Mouse (Mus musculus): ENCODE data around the gene Myo9a.

Myo9a gene

DNA sequence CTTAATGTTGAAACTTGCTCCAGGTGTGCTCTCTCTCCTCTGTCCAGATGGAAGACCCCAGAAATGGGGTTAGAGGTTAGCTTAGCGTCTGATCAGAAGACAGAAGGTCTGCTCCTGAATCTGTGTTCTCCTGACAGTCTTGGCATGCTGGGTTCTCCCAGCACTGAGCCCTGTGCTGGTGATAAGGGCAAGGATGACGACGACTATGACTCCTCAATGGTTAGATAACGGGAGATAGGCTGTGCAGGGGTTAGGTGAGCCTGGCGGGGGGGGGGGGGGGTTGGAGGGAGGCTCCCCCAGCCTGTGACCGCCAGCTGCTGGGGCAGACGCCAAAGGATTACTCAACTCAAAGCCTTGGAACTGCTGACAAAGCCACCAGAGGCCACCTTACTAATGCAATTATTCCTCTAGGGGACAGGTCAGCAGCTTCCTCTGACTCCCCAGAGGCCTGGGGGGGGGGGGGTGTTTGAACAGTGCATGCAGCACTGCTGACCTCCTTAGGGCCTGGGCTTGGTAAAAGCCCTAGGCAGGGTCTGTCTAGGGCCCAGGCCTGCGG is 201.9 kb downstream of the Myo9a start:
- ChIA-PET CTCF (interaction anchor here in 2 of 4 experiments (1.3 to 1.6 kb wide), 2 partner anchors 17 to 37 kb away, joined by 3 to 6 read pairs; no protein-coding TSS in a partner anchor), POLR2A (interaction anchor here in 2 of 4 experiments (0.6 to 2.2 kb wide), 6 partner anchors 12 to 1438 kb away, joined by 3 to 7 read pairs (median 5); no protein-coding TSS in a partner anchor)

DNA sequence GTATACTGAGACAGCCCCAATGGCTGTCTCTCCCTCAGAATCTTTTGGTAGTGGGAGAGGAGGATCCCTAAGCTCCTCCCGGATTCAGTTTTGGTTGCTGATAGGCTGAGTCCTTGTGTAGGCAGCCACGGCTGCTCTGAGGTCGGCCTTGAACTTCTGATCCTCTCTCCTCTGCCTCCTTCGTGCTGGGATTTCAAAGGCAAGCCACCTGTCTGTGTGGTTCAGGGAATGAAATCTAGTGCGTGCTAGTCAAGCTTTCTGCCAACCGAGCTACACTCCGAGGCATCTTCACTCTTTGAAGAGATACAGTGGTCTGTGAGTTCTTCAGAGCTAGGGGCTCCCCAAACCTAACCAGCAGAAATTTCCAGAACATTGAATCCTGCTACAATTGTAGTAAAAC is 202.9 kb downstream of the Myo9a start:
- CTCF ChIA-PET: interaction anchor here in 2 of 4 experiments (1.3 to 1.6 kb wide), 3 partner anchors 16 to 36 kb away, joined by 3 to 8 read pairs (median 6); no protein-coding TSS in a partner anchor
- POLR2A ChIA-PET: interaction anchor here in 2 of 4 experiments (0.6 to 2.2 kb wide), 6 partner anchors 13 to 336 kb away, joined by 3 to 7 read pairs (median 5); no protein-coding TSS in a partner anchor

DNA sequence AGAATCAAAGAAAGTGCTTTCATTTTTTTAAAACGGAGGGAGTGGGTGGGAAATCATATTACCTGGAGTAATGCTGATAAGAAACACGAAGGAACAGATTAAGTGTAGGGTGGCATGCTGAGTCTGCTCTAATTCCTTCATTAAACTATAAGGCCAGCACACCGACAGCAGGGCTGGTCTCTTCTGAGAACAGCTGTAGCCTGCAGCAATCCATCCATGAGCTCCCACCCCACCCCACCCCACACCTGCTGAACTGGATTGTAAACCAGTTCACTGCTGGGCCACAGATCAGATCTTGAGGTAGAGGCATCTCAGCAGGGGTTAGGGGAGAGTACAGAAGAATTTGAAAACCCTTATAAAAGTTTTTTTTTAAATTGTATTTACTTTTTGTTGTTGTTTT is 204.5 kb downstream of the Myo9a start:
- ChIA-PET POLR2A (interaction anchor here in 2 of 4 experiments (1.3 to 2.7 kb wide), 7 partner anchors 7 to 299 kb away, joined by 4 to 12 read pairs (median 5); partner anchors contain the start of gene Pkm (in 1 of the 2)), CTCF (interaction anchor here in 3 of 4 experiments (0.6 to 1.5 kb wide), 3 partner anchors 14 to 34 kb away, joined by 3 to 8 read pairs (median 3); no protein-coding TSS in a partner anchor)

DNA sequence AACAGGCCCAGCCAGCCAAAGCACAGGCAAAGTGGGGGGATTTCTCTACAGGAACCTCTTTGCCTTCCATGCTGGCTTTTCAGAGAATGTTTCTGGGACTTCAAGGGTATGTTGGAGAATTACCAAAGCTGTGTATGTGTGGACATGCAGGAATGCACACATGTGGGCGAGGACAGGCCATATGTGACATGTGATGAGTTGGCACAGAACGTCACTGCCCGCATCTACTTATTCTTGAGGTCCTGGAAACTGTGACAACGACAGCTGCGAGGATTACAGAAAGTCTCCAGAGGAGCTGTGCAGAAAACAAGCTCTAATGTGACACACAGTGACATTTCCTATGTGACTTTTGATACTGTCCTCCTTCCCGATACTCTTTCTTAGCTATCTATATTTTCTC is 205.0 kb downstream of the Myo9a start:
- ChIA-PET POLR2A (interaction anchor here in 3 of 4 experiments (0.7 to 2.7 kb wide), 13 partner anchors 8 to 463 kb away, joined by 3 to 13 read pairs (median 4); partner anchors contain the start of gene Pkm (in 1 of the 3)), CTCF (interaction anchor here in 3 of 4 experiments (0.6 to 1.5 kb wide), 8 partner anchors 8 to 230 kb away, joined by 3 to 10 read pairs (median 3); no protein-coding TSS in a partner anchor)

DNA sequence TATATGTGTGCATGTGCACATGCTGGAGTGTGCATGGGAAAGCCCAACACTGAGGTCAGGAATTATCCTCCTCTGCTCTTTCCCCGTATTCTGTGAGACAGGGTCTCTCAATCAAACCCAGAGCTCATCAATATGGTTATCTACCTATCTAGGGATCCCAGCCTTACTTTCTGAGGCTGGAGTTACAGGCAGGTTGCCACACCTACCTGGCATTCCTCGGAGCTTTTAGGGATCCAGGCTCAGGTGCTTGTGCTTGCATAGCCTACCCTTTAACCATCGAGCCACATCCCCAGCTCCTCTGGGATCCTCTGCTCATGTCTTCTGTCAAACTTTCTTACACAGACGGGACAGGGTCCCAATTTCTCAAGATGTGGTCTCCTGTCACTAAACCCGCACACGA is 205.8 kb downstream of the Myo9a start:
- CTCF ChIA-PET: interaction anchor here in 3 of 4 experiments (0.6 to 1.6 kb wide), 9 partner anchors 8 to 245 kb away, joined by 3 to 10 read pairs (median 4); no protein-coding TSS in a partner anchor
- POLR2A ChIA-PET: interaction anchor here in 3 of 4 experiments (0.7 to 2.7 kb wide), 19 partner anchors 8 to 980 kb away, joined by 3 to 14 read pairs (median 4); partner anchors contain the start of gene Pkm (in 2 of the 3)

DNA sequence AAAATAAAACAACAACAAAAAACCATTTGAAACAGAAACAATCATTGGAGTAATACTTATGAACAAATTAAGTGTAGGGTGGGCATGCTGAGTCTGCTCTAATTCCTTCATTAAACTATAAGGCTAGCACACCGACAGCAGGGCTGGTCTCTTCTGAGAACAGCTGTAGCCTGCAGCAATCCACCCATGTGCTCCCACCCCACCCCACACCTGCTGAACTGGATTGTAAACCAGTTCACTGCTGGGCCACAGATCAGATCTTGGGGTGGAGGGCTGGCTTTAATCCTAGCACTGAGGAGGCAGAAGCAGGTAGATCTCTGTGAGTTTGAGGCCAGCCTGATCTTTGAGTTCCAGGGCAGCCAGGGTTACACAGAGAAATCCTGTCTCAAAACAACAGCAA is 207.4 kb downstream of the Myo9a start:
- CTCF ChIA-PET: interaction anchor here in 1 of 4 experiments (1.6 to 3.9 kb wide), 2 partner anchors 11 to 235 kb away, joined by 4 to 73 read pairs; no protein-coding TSS in a partner anchor
- POLR2A ChIA-PET: interaction anchor here in 2 of 4 experiments (0.6 to 1.6 kb wide), 2 partner anchors 9 to 196 kb away, joined by 4 to 5 read pairs; no protein-coding TSS in a partner anchor

DNA sequence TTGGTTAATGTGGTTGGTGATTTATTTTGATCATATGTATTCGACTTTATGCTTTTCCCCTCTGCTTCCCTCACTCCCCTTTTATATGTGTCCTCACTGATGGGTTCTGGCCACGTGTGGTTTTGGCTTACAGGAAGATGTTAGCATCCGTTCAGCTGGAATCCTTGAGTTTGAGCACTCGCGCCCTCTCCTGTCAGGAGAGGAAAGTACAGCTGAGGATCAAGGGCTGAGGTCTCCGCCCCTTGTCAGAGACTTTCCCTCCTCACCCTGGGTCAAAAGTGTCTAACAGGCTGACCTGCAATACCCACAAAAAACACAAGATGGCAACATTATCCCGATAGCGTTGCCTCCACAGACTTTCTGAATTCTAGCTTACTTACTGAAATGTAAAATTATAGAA is 208.6 kb downstream of the Myo9a start:
- CTCF ChIA-PET: interaction anchor here (0.6 to 3.9 kb wide), 63 partner anchors 9 to 589 kb away, joined by 3 to 73 read pairs (median 4); partner anchors contain the start of genes Celf6 (in 1 of the 4), Myo9a (in 1 of the 4), Pkm (in 1 of the 4) and Senp8 (in 1 of the 4)
- POLR2A ChIA-PET: interaction anchor here (0.6 to 3.8 kb wide), 18 partner anchors 10 to 668 kb away, joined by 3 to 22 read pairs (median 4); partner anchors contain the start of genes Adpgk (in 1 of the 4), Celf6 (in 1 of the 4), Myo9a (in 1 of the 4) and Pkm (in 1 of the 4)

DNA sequence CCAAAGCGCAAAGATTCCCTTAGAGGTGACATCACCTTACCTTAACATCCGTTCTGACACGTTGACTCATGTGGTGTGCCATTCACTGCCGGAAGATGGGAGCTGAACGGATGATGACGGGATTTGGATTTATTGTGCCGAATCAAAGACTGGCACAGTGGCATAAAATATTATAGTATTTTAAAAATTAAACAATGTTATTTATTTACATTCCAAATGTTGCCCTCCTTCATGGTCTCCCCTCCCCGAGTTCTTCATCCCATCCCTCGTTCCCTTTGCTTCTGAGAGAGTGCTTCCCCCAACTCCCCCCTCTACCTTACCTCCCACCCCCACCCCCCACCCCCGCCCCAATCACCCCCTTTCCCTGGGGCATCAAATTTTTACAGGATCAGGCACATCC is 209.9 kb downstream of the Myo9a start, which contains the start of gene Nr2e3:
TSS of gene Nr2e3 (minus strand) at position 101 of the 400 bp plus-strand sequence.
- ChIA-PET CTCF (interaction anchor here (0.6 to 3.9 kb wide), 9 partner anchors 9 to 588 kb away, joined by 3 to 73 read pairs (median 5); no protein-coding TSS in a partner anchor), POLR2A (interaction anchor here in 2 of 4 experiments (1.4 to 3.8 kb wide), 3 partner anchors 9 to 29 kb away, joined by 3 to 22 read pairs (median 9); no protein-coding TSS in a partner anchor)

DNA sequence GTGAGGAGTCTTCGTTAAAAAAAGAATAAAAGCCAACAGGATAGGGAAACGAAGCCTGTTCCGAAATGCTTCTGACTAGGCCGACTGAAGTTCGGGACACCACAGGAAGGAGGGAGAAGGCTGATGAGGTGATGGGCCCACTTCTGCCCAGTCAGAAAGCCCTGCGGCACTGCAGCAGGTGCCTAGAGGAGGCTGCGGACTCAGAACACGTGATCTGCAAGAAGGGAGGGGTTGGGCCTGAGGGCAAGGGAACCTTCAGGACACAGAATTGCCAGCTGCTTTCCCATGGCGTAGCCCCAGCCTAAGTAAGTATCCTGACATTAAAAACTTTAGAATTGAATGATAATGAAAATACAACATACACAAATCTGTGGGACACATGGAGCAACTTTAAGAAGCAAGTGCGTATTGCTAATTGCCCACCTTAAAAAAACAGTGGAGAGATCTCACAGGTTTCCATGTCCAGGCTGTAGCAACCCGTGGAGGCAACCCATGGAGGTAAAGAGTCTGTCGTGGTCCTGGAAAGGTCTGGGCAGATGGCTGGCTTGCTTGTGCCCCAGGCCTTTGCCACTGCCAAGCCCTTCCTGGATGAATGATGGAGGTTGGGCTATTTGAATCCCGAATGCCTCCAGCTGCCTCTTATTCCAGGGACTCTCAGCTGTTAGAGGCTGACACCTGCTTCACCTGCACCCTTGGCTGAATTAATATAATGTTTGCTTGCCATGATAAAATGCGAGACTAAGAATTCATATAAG is 210.7 kb downstream of the Myo9a start:
- ChIA-PET CTCF (interaction anchor here in 3 of 4 experiments (0.6 to 3.9 kb wide), 5 partner anchors 8 to 205 kb away, joined by 3 to 73 read pairs (median 5); no protein-coding TSS in a partner anchor), POLR2A (interaction anchor here in 1 of 4 experiments (1.4 to 3.8 kb wide), 2 partner anchors 8 to 32 kb away, joined by 4 to 22 read pairs; no protein-coding TSS in a partner anchor)

DNA sequence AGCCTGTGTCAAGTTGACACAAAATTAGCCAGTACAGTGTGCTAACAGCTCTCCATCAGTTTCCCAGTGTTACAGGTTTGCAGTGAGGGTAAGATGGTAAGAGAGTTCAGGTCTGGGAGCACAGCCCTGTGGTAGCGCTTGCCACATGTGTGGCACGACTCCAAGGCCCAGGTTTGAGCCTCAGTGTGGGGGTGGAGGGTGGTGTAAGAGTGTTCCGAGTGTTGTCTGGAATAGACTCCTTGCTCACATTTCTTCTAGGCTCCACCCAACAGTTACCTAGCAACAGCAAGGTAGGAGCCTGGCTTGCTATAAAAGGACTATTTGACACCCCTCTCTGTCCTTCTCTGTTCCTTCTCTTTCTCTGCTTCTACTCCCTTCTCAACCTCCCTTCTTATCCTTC is 213.7 kb downstream of the Myo9a start:
- POLR2A ChIA-PET: no interaction called here
- CTCF ChIA-PET: interaction anchor here in 1 of 4 experiments (1.4 kb wide), 1 partner anchor 8 kb away, joined by 3 read pairs; no protein-coding TSS in a partner anchor

DNA sequence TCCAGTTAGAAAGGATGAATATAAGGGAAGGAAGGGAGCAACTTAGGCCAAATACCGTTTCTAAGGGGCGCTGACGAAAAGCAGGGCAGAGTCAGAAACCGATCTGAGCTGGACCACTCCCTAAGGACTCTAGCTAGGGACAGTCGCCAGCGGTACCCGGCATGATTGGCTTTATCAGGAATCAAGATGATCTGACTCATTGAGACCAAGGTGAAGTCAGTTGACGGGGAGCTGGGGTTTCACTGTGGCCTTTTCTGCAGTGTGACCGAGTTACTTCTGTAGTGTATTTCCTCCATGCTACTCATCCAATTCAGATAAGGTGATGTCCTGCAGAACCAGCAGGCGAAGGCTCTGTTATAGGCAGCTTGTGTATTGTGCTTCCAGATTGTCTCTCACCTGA is 214.3 kb downstream of the Myo9a start:
- CTCF ChIA-PET: interaction anchor here (1.0 to 1.5 kb wide), 4 partner anchors 9 to 88 kb away, joined by 3 read pairs; no protein-coding TSS in a partner anchor

DNA sequence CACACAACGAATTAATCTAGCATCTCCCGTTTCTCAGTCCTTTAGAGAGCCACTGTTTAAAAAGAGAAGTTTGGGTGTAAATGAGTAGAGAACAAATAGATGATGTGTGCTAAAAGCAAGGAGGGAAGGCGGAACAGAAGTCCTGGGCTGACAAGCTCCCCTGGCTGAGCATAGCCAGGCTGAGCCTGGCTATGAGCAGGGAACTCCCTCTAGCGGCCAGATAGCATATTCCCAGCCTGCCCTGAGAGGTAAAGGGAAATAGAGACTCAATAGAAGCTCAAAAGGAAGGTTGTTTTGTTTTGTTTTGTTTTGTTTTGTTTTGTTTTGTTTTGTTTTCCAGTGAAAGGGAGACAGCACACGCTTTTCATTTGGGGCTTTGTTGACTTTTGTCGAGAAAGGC is 218.7 kb downstream of the Myo9a start:
- ChIA-PET POLR2A (interaction anchor here in 3 of 4 experiments (0.6 to 3.2 kb wide), 11 partner anchors 9 to 313 kb away, joined by 3 to 22 read pairs (median 4); partner anchors contain the start of genes Nr2e3 (in 2 of the 3), Myo9a (in 1 of the 3), Pkm (in 1 of the 3) and Senp8 (in 1 of the 3)), CTCF (interaction anchor here (0.5 to 3.7 kb wide), 92 partner anchors 8 to 1081 kb away, joined by 3 to 73 read pairs (median 4); partner anchors contain the start of genes Nr2e3 (in 3 of the 4), Larp6 (in 1 of the 4), Myo9a (in 1 of the 4) and Senp8 (in 1 of the 4))

More for the DNA sequence above, 214.3 kb downstream of the Myo9a start:
- POLR2A ChIA-PET: interaction anchor here in 2 of 4 experiments (0.6 to 2.1 kb wide), 7 partner anchors 9 to 40 kb away, joined by 3 to 8 read pairs (median 3); no protein-coding TSS in a partner anchor

DNA sequence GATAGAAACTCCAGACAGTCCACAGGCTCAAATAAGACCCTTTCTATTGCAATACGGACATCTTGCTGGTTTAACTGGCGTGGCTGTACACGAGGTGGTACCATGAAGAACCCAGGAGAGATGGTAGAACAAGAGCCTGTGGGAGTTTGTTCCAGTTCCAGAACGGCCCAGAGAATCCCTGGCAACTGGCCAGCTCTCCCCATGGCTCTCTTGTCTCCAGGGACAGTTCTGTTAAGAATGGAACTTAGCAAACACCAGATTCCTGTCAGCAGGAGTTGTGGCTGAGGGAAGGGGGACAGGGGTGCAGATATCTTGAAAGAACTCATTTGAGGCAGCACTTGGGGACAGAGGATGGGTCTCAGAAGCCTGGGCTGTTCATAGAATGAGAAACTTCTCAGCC is 220.6 kb downstream of the Myo9a start:
- POLR2A ChIA-PET: interaction anchor here in 1 of 4 experiments (0.6 to 3.2 kb wide), 2 partner anchors 11 to 239 kb away, joined by 3 to 22 read pairs; partner anchors contain the start of gene Nr2e3
- CTCF ChIA-PET: interaction anchor here in 3 of 4 experiments (0.6 to 3.7 kb wide), 5 partner anchors 10 to 83 kb away, joined by 3 to 73 read pairs (median 4); partner anchors contain the start of gene Nr2e3 (in 1 of the 3)

Data from embryonic stem cell, embryonic (primary cell).